In genomic region chr7:132338350-132338749, GRCm38 (mm10) we compare ENCODE assay signal across 11 mouse cellular contexts. TPM values are rescaled to one million over a fixed set of nuclear protein-coding genes. Genes with fewer than 3 reads are reported as not detected.
DNase-seq lines count a peak whose midpoint lies in the region; ATAC-seq and TF ChIP-seq lines count a peak whose summit lies in the region.
"Had no signal": no experiment of that assay in that cellular context is flagged by ENCODE, and none has a peak within 500 bp of the region (broad histone marks: within the 10 kb centered on the region; RNA-seq: fewer than 3 reads in every experiment).

No protein-coding gene starts in this region.

- 0 out of 2 replicates have a peak, but pooled peaks cover 4% of the 10 kb centered on the region for H3K9me3 ChIP-seq in heart, embryonic 14.5 days (ENCODE audit: control insufficient read depth, low read length)
- no peaks in the 10 kb centered on the region for H3K9me3 ChIP-seq in kidney, postnatal 0 days (replicated peaks; ENCODE audit: low read length)

- H3K27me3 ChIP-seq in heart, embryonic 14.5 days (ENCODE audit: control insufficient read depth, insufficient read depth, low read length): no peaks in the 10 kb centered on the region
- no peaks in the 10 kb centered on the region for H3K27me3 ChIP-seq in kidney, postnatal 0 days (ENCODE audit: insufficient read depth, low read length)

- 50% methylated on average over 6 of the region's 6 CpGs for WGBS in heart, embryonic 14.5 days
- WGBS in kidney, postnatal 0 days: 56% methylated on average over 6 of the region's 6 CpGs

- no peak for TF ChIP-seq CTCF in kidney, postnatal 0 days (IDR thresholded peaks at IDR 0.05; ENCODE audit: low read depth)

- H3K4me3 ChIP-seq in heart, embryonic 14.5 days (ENCODE audit: control insufficient read depth in 1 of 2, insufficient read depth in 1 of 2, low read depth in 1 of 2, low read length in 2 of 2): no peak overlapping the region
- no peak overlapping the region for H3K4me3 ChIP-seq in kidney, postnatal 0 days (replicated peaks; ENCODE audit: low read depth, low read length)

- peak overlapping the region; percentile 83 to 91 for H3K27ac ChIP-seq in heart, embryonic 14.5 days (replicated peaks in 1 of 2; ENCODE audit: control insufficient read depth in 1 of 2, insufficient read depth in 1 of 2, low read depth in 2 of 2, low read length in 2 of 2)
- H3K27ac ChIP-seq in kidney, postnatal 0 days: peak overlapping the region; percentile 76; the same call in 1 of the 2 replicates

- no peaks in the 10 kb centered on the region for H3K36me3 ChIP-seq in heart, embryonic 14.5 days (ENCODE audit: control insufficient read depth, insufficient read depth, low read length)
- H3K36me3 ChIP-seq in kidney, postnatal 0 days (ENCODE audit: insufficient read depth, low read length): no peaks in the 10 kb centered on the region

- no peak for ATAC-seq in heart, embryonic 14.5 days (ENCODE audit: insufficient number of reproducible peaks, insufficient read depth, low FRiP score, low read depth)
- no peak for ATAC-seq in kidney, postnatal 0 days (replicated peaks; ENCODE audit: low FRiP score, low read depth)
- ATAC-seq: forebrain, postnatal 0 days had no signal

- H3K4me2 ChIP-seq in heart, embryonic 14.5 days (ENCODE audit: low read length): no peak overlapping the region
- no peak overlapping the region for H3K4me2 ChIP-seq in kidney, postnatal 0 days (ENCODE audit: low read length)

- peaks cover 9 to 14% of the 10 kb centered on the region in 2 experiments for H3K4me1 ChIP-seq in heart, embryonic 14.5 days (ENCODE audit: control insufficient read depth in 2 of 2, insufficient read depth in 2 of 2, low read length in 2 of 2)
- H3K4me1 ChIP-seq in kidney, postnatal 0 days (replicated peaks; ENCODE audit: insufficient read depth, low read length): peaks cover 4% of the 10 kb centered on the region

- no peak overlapping the region for H3K9ac ChIP-seq in heart, embryonic 14.5 days (ENCODE audit: low read length)
- H3K9ac ChIP-seq in kidney, postnatal 0 days (ENCODE audit: low read depth, low read length): no peak overlapping the region
- H3K9ac ChIP-seq: forebrain, postnatal 0 days had no signal

- peak; percentile 34 for DNase-seq in kidney, adult 11 months
- no peak for DNase-seq in kidney, adult 18-20 months
- DNase-seq in kidney, postnatal 0 days (ENCODE audit: low spot score): peak; percentile 61
- peak; percentile 49 to 65 for DNase-seq in lung, postnatal 4 days
- no peak for DNase-seq in MN1 (ENCODE audit: low spot score)
- no peak for DNase-seq in thymus, postnatal 0 days (ENCODE audit: low spot score)
- no peak for DNase-seq in frontal cortex, postnatal 10 days (ENCODE audit: low spot score in 2 of 2)
- DNase-seq: embryo, embryonic 11 days; forebrain, postnatal 0 days; thymus, adult 18-20 months had no signal

RNA-seq across cellular contexts. Expression of gene Chst15, which starts 21.3 kb away (rescaled TPM):
- polyA plus RNA-seq in heart, embryonic 14.5 days (2014; fragmentation: Nextera tagmentation; extraction: Ambion mirVana): 3.3 and 5.0 TPM in 2 replicates
- 8.6 and 10.8 TPM in 2 replicates for polyA plus RNA-seq in kidney, postnatal 0 days (2015; fragmentation: Nextera tagmentation; extraction: Ambion mirVana)
- polyA plus RNA-seq in thymus, postnatal 0 days (2015; fragmentation: Nextera tagmentation; extraction: Ambion mirVana): 5.9 and 8.2 TPM in 2 replicates

Comparison
In these comparisons a context has a peak if more than half of its experiments do, and no peak if none do; other contexts are left out.
1. DNase-seq: peak in kidney, adult 11 months (single experiment), kidney, postnatal 0 days (single experiment) and lung, postnatal 4 days (2 of 2); none in kidney, adult 18-20 months (single experiment), MN1 (single experiment), thymus, postnatal 0 days (single experiment) and frontal cortex, postnatal 10 days (0 of 2).